Mouse (Mus musculus) midbrain, embryonic 13.5 days (tissue): ENCODE results near the gene Pigp. TPM values are rescaled to one million over a fixed set of nuclear protein-coding genes. Genes with fewer than 3 reads are reported as not detected.
"Not testable (repeated sequence)": the region's sequence is repeated elsewhere in the genome, so short reads cannot be mapped to it uniquely, and the experiment has no call there.

Source experiments
- ATAC-seq: fragments of 200-750 bp; cut with Nextera tagmentation; 2 replicates; pipeline ENCODE4 v1.8.0; 2017; ENCODE audit warnings: mild to moderate bottlenecking, moderate TSS enrichment, moderate library complexity
- H3K27ac ChIP-seq: fragments of 300-500 bp; sonication (generic); 2 replicates; pipeline ENCODE4 v1.5.1; 2015; ENCODE audit warnings: inconsistent platforms, mild to moderate bottlenecking, moderate library complexity
- H3K27me3 ChIP-seq: fragments of 300-500 bp; sonication (generic); 2 replicates; pipeline ENCODE4 v1.6.1; 2015; ENCODE audit warnings: mild to moderate bottlenecking, inconsistent platforms
- H3K36me3 ChIP-seq: fragments of 300-500 bp; sonication (generic); 2 replicates; pipeline ENCODE4 v1.6.1; 2015; ENCODE audit warnings: mild to moderate bottlenecking, inconsistent platforms
- H3K4me1 ChIP-seq: fragments of 300-500 bp; sonication (generic); replicated peaks from 2 replicates; pipeline ENCODE4 v1.6.1; 2015; ENCODE audit warnings: inconsistent platforms
- H3K4me2 ChIP-seq: fragments of 300-500 bp; sonication (generic); replicated peaks from 2 replicates; pipeline ENCODE4 v1.6.1; 2015; ENCODE audit warnings: moderate library complexity, mild to moderate bottlenecking, inconsistent platforms
- H3K4me3 ChIP-seq: fragments of 300-500 bp; sonication (generic); replicated peaks from 2 replicates; pipeline ENCODE4 v1.5.1; 2015; ENCODE audit warnings: mild to moderate bottlenecking, inconsistent platforms
- H3K9ac ChIP-seq: fragments of 300-500 bp; sonication (generic); replicated peaks from 2 replicates; pipeline ENCODE4 v1.6.1; 2015; ENCODE audit warnings: mild to moderate bottlenecking, inconsistent platforms
- H3K9me3 ChIP-seq: fragments of 300-500 bp; sonication (generic); 2 replicates; pipeline ENCODE4 v1.6.1; 2016; ENCODE audit warnings: mild to moderate bottlenecking, inconsistent platforms
- WGBS: fragments of 180-500 bp; shearing (Covaris S2); methylation state at CpG from one replicate; pipeline ENCODE4 v1.1.7; 2015; 5-methylcytosine and 5-hydroxymethylcytosine counted together
- polyA plus RNA-seq: library from polyadenylated mRNA; unstranded; fragments of >200 nt; fragmentation: Nextera tagmentation; extraction: Ambion mirVana; gene quantifications from 2 replicates; pipeline ENCODE4 v1.2.1, GENCODE M21; 2015

Pigp gene
- polyA plus RNA-seq, 1 experiment from 2014 or later: 134 TPM

DNA sequence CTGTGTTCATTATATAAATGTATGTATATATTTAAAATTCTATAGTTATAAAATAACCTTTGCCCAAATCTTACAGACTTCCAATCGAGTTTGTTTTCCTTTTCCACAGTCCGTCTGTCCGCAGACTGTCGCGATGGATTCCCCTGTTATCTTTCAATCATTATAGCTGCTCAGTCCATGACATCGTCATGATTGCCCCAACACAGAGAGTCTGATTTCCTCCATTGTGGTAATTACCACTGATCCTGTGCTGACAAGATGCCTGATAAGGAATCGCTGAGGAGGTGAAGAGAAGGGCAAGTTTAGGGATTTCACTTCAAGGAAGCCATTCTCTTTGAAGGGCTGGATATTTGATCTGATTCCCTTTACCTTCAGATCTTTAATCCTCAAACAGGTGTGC is 15.6 kb downstream of the Pigp start:
- Histone ChIP-seq H3K9me3 (no peaks in the 10 kb centered on the region), H3K36me3 (no peaks in the 10 kb centered on the region), H3K27ac (no peak overlapping the region), H3K4me3 (no peak overlapping the region), H3K27me3 (no peaks in the 10 kb centered on the region), H3K9ac (no peak overlapping the region), H3K4me2 (no peak overlapping the region), H3K4me1 (peaks cover 3% of the 10 kb centered on the region; the same call in 1 of the 2 replicates)
- WGBS: 71% methylated on average over 7 of the region's 7 CpGs
- no peak for ATAC-seq

DNA sequence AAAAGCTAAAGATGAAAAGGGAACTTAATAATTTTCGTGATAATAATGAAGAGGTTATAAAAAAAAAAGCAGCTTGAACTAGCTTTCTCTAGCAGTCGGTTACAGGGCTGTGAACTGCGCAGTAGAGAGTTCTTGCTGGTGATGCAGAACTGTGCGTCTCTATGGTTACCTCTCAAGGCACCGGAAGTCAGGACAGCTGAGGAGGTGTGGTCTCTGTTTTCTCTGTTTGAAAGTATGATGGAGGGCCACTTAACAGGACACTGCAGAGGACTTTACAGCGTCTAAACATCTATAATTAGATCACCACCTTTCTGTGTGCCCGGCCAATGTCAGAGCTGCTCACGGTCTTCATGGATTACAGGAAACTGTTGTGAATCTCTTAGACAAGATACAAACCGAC is 17.2 kb downstream of the Pigp start:
- H3K27me3 ChIP-seq: no peaks in the 10 kb centered on the region
- no peaks in the 10 kb centered on the region for H3K9me3 ChIP-seq
- H3K9ac ChIP-seq: no peak overlapping the region
- H3K4me1 ChIP-seq: peaks cover 12% of the 10 kb centered on the region
- WGBS: 54% methylated on average over 9 of the region's 9 CpGs
- no peak overlapping the region for H3K27ac ChIP-seq
- peak; percentile 68; the same call in 1 of the 2 replicates for ATAC-seq
- no peak overlapping the region for H3K4me3 ChIP-seq
- H3K4me2 ChIP-seq: no peak overlapping the region
- no peaks in the 10 kb centered on the region for H3K36me3 ChIP-seq

- no peak overlapping the region for H3K4me3 ChIP-seq
- no peak overlapping the region for H3K4me2 ChIP-seq
- H3K27ac ChIP-seq: no peak overlapping the region
- no peak for ATAC-seq
- H3K9ac ChIP-seq: no peak overlapping the region
- no peaks in the 10 kb centered on the region for H3K27me3 ChIP-seq
- H3K4me1 ChIP-seq: peaks cover 12% of the 10 kb centered on the region
- 81% methylated on average over 10 of the region's 10 CpGs for WGBS
- H3K9me3 ChIP-seq: no peaks in the 10 kb centered on the region
- no peaks in the 10 kb centered on the region for H3K36me3 ChIP-seq
These were observed 21.4 kb downstream of the Pigp start for GRCm38 (mm10) chr16:94350287-94350677.

- H3K27me3 ChIP-seq: no peaks in the 10 kb centered on the region
- WGBS: 71% methylated on average over 11 of the region's 11 CpGs
- no peak for ATAC-seq
- H3K9me3 ChIP-seq: no peaks in the 10 kb centered on the region
- H3K9ac ChIP-seq: no peak overlapping the region
- peaks cover 12% of the 10 kb centered on the region for H3K4me1 ChIP-seq
- no peaks in the 10 kb centered on the region for H3K36me3 ChIP-seq
- no peak overlapping the region for H3K4me3 ChIP-seq
- no peak overlapping the region for H3K27ac ChIP-seq
- H3K4me2 ChIP-seq: no peak overlapping the region
These were observed 21.9 kb downstream of the Pigp start for GRCm38 (mm10) chr16:94349588-94350286.

- H3K4me3 ChIP-seq: no peak overlapping the region
- H3K27ac ChIP-seq: no peak overlapping the region
- WGBS: 92% methylated on average over 2 of the region's 2 CpGs
- no peaks in the 10 kb centered on the region for H3K9me3 ChIP-seq
- no peak for ATAC-seq
- no peaks in the 10 kb centered on the region for H3K36me3 ChIP-seq
- H3K4me2 ChIP-seq: no peak overlapping the region
- H3K4me1 ChIP-seq: peaks cover 9% of the 10 kb centered on the region
- no peak overlapping the region for H3K9ac ChIP-seq
- H3K27me3 ChIP-seq: no peaks in the 10 kb centered on the region
These were observed 22.9 kb downstream of the Pigp start for GRCm38 (mm10) chr16:94348779-94349178.

GRCm38 (mm10) chr16:94347080-94347731 is 24.4 kb downstream of the Pigp start:
- WGBS: 78% methylated on average over 7 of the region's 7 CpGs
- ATAC-seq: no peak
- Histone ChIP-seq H3K4me3 (no peak overlapping the region), H3K27ac (no peak overlapping the region), H3K4me1 (peaks cover 9% of the 10 kb centered on the region), H3K4me2 (no peak overlapping the region), H3K36me3 (no peaks in the 10 kb centered on the region), H3K9ac (no peak overlapping the region), H3K9me3 (no peaks in the 10 kb centered on the region), H3K27me3 (no peaks in the 10 kb centered on the region)

GRCm38 (mm10) chr16:94345733-94346132 is 25.9 kb downstream of the Pigp start:
- WGBS: 92% methylated on average over 1 of the region's 1 CpGs
- Histone ChIP-seq H3K9me3 (no peaks in the 10 kb centered on the region), H3K27ac (no peak overlapping the region), H3K9ac (no peak overlapping the region), H3K36me3 (no peaks in the 10 kb centered on the region), H3K27me3 (no peaks in the 10 kb centered on the region), H3K4me2 (no peak overlapping the region), H3K4me1 (peaks cover 9% of the 10 kb centered on the region), H3K4me3 (no peak overlapping the region)
- ATAC-seq: no peak

DNA sequence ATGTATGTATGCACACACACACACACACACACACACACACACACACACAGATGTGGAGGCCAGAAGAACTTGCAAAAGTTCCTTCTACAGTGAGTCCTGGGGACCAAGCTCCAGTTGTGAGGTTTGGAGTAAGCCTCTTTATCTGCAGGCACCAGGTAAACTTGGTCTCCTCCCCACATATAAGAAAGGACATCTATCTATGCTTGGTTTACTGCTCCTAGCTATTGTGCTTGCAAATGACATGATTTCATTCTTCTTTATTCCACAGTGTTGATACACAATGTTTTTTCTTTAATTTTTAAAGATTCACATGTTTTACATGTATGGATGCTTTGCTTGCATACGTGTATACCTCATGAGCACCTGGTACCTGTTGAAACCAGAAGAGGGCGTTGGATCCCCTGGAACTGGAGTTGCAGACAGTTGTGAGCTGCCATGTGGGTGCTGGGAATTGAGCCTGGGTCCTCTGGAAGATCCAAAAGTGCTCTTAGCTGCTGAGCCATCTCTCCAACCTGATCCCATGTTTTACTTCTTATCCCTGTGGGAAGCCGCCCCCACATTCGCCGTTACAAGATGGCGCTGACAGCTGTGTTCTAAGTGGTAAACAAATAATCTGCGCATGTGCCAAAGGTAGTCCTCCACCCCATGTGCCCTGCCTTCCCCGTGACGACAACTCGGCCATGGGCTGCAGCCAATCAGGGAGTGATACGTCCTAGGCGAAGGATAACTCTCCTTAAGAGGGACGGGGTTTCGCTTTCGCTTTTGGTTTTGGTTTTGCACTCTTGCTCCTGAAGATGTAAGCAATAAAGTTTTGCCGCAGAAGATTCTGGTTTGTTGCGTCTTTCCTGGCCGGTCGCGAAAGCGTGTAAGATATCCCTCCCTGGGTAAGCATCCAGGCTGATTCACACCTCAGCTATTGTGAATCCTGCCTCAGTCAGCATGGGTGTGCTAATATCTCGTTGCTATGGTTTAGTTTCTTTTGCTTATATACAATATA is 32.2 kb downstream of the Pigp start:
- H3K9ac ChIP-seq: not testable (repeated sequence)

GRCm38 (mm10) chr16:94335656-94336055 is 36.0 kb downstream of the Pigp start:
- H3K4me1 ChIP-seq: peaks cover 3% of the 10 kb centered on the region; the same call in 1 of the 2 replicates
- H3K4me3 ChIP-seq: no peak overlapping the region
- H3K27ac ChIP-seq: no peak overlapping the region
- no peaks in the 10 kb centered on the region for H3K9me3 ChIP-seq
- H3K36me3 ChIP-seq: no peaks in the 10 kb centered on the region
- 37% methylated on average over 5 of the region's 5 CpGs for WGBS
- no peak for ATAC-seq
- H3K27me3 ChIP-seq: no peaks in the 10 kb centered on the region
- no peak overlapping the region for H3K4me2 ChIP-seq
- no peak overlapping the region for H3K9ac ChIP-seq

More for the DNA sequence above, 32.2 kb downstream of the Pigp start:
- not testable (repeated sequence) for H3K4me1 ChIP-seq, H3K9me3 ChIP-seq, H3K4me3 ChIP-seq, H3K4me2 ChIP-seq, H3K27ac ChIP-seq, H3K27me3 ChIP-seq, ATAC-seq, H3K36me3 ChIP-seq
- WGBS: 94% methylated on average over 22 of the region's 22 CpGs

- 62% methylated on average over 5 of the region's 5 CpGs for WGBS
- H3K27ac ChIP-seq: no peak overlapping the region
These were observed 39.8 kb downstream of the Pigp start for GRCm38 (mm10) chr16:94331886-94332252.

DNA sequence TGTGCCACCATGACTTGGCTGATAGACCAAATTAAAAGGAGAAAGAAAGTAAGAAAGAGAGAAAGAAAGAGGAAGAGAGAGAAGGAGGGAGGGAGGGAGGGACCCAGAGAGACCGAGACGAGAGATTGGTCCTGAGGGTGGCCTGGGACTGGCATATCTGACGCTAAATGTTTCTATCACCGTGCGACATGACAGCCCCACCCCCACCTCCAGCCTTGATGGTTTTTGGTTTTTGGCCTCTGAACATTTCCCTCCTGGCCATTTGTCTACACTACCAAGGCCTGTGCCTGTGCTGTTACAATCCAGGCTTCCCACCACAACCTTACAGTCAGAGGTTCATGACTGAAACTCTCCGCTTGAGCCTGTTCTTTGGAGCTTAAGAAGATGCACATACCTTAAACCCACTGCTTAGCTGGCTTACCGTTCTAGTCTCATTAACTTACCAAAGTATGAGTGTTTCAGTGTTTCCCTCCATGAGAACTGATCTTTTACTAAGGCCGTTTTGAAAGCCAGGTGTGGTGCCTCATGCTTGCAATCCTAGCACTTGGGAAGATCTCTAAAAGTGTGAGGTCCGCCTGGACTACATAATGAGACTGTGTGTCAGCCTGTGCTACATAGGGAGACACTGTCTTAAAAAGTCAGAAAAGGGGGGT is 40.3 kb downstream of the Pigp start:
- Histone ChIP-seq H3K4me1 (peaks cover 34% of the 10 kb centered on the region), H3K4me2 (no peak overlapping the region), H3K9ac (no peak overlapping the region), H3K9me3 (no peaks in the 10 kb centered on the region), H3K27ac (no peak overlapping the region), H3K36me3 (no peaks in the 10 kb centered on the region), H3K27me3 (peaks cover 36% of the 10 kb centered on the region), H3K4me3 (no peak overlapping the region)
- 85% methylated on average over 9 of the region's 9 CpGs for WGBS
- ATAC-seq: no peak

More at GRCm38 (mm10) chr16:94331886-94332252, 39.8 kb downstream of the Pigp start:
- Histone ChIP-seq H3K4me1 (peaks cover 34% of the 10 kb centered on the region), H3K9me3 (no peaks in the 10 kb centered on the region), H3K4me2 (no peak overlapping the region), H3K27me3 (peaks cover 32% of the 10 kb centered on the region), H3K4me3 (no peak overlapping the region), H3K9ac (no peak overlapping the region), H3K36me3 (no peaks in the 10 kb centered on the region)
- ATAC-seq: no peak
